Mouse (Mus musculus) mesoderm, embryonic 11.5 days (tissue): Measurements from ENCODE around the gene Hps4.
A peak's percentile ranks its signal among the peaks of the same experiment; 100 is the strongest.
"Not testable (repeated sequence)": the region's sequence is repeated elsewhere in the genome, so short reads cannot be mapped to it uniquely, and the experiment has no call there.

ENCODE experiments used
- DNase-seq: peaks from one replicate; pipeline ENCODE4 v3.0.0-alpha.2; 2012; ENCODE audit warnings: low read depth, low spot score

The Hps4 gene

GRCm38 (mm10) chr5:112342463-112343204 lies at the start of gene Hps4, which contains the start of gene Srrd:
Hps4 (plus strand) TSS chr5:112343083.
Srrd (minus strand) TSS chr5:112343040.
- DNase-seq, result peak; percentile 89

DNA sequence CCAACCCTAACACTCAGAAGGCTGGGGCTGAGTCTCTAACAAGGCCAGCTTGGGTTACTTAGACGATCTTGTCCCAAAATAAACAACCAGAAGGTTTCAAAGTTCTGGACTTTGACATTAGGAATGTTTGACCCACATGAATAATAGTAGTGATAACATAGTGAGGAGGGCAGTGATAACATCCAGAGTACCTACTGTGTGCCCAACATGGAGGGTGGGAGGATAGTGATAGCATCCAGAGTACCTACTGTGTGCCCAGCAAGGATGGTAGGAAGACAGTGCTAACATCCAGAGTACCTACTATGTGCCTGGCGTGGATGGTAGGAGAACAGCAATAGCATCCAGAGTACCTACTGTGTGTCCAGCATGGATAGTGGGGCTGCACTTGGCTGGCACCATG lies 49.1 kb upstream of the Hps4 start:
- no peak for DNase-seq

- DNase-seq, result no peak
These were observed 48.2 kb upstream of the Hps4 start for GRCm38 (mm10) chr5:112294696-112295095.

DNA sequence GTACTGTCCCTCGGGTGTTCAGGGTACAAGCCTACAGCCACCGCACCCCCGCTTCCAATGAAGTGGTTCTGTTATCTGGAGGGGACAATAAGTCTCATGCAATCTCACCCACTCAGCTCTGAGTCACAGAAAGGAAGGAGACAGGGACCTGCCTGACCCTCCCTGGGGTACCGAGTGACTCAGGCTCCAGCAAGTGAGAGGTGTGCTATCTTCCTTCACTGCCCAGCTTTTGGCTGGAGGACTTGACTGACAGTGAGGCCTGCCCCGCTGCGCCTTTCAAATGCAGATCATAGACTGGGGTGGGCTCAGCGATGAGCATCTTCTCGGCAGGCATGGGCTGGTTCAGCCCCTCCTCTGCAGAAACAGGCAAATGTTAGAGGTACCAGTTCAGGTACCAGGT lies 47.7 kb upstream of the Hps4 start:
- DNase-seq, result no peak

DNA sequence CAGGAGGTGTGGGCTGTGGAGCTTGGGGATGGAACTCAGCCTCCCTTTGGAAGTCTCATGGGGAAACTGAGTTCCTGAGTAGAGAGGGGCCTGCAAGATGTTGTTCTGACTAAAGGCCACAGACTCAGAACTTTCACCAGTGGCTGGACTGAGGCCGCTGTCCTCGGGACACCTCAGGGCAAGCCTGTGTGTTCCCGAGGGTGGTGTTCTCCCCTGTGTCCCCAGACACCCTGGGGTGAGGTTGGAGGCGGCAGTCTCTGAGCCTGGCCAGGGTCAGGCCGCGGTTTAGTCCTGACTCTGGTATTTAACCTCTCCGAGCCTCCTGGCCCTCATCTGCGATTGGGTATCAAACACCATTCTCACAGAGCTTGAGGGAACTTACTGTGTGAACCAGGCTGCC lies 47.3 kb upstream of the Hps4 start:
- no peak for DNase-seq

DNA sequence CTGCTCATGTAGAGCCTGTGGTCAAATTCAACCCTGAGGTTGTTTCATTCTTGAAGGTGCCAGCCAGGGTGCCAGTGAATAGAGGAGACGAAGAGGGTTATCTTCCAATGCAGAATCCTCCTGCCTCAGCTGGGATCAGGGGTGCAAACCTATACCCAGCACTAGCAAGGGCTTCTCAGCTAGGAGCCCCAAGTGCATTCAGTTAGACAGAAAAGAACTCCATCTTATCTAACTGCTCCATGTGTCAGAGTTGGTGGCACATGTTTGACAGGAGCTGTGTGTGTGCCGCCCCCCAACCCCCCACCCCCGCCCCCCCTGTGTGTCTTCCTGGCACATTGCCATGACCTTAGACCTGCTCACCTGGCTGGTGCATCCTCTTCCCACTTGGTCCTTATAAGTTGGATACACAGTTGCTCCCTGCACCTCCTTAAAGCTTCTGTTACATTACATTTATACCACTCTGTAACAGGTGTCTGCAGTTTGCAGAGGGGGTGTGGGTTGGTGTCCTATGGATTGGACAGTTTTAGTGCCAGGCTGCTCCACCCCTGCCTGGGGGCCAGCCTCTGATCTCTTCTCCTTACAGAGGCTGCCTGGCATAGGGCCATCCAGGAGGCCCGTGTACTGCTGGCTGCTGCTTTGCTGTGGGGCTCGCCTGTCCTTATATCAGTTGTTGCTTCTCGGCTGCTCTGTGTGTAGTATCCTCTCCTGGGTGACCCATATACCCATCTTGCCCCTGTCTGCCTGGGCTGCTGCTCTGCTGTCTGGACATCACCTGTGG lies 46.3 kb upstream of the Hps4 start:
- no peak for DNase-seq

- no peak for DNase-seq
These were observed 45.6 kb upstream of the Hps4 start for GRCm38 (mm10) chr5:112297257-112297656.

DNA sequence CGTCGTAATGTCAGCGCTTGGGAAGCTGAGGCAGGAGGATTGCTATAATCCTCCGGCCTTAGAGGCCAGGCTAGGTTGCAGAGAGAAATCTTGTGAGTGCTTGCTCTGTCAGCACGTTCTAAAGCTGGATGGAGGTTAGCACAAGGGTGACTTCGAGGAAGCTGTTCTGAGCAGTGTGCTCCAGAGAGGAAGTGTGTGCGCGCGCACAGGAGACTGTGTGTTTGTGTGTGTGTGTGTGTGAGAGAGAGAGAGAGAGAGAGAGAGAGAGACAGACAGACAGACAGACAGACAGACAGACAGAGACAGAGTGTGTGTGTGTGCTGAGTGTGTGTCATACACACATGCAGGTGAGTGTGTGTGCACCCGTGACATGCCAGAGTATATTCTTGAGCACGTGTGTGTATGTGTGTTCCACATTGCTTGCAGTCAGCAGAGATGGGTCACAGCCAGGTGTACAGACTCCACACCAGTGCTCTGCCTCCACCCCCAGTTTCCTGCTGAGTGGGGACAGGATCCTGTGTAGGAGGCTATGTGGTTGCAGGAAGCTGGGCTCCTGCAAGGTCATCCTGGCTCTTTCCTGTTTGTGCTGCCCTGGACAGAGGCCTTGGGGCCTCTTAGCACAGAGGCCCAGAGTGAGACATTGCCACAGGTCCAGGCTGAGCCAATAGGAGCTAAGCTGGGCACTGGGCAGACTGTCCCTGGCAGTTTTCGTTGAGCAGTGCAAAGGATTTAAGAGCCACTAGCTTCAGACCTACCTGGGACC lies 44.5 kb upstream of the Hps4 start:
- peak; percentile 16 for DNase-seq

DNA sequence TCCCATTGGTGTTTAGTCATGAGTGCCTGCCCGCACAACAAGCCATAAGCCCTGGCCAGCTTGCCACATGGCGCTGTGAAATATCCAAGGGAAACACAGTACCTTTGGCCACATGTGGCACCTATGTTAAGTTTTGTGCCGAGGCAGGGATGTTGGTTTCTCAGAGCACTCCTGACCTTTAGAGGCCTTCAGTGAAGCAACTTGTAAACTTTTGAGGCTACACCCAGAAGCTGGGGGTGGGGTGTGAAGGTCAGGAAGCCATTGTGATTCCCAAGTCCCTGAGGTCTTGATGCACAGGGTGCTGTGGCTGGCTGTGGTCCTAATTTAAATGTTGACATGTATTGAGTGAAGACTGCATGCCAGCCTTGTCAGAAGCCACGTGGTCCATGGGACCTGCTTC lies 43.5 kb upstream of the Hps4 start:
- DNase-seq, result no peak

DNA sequence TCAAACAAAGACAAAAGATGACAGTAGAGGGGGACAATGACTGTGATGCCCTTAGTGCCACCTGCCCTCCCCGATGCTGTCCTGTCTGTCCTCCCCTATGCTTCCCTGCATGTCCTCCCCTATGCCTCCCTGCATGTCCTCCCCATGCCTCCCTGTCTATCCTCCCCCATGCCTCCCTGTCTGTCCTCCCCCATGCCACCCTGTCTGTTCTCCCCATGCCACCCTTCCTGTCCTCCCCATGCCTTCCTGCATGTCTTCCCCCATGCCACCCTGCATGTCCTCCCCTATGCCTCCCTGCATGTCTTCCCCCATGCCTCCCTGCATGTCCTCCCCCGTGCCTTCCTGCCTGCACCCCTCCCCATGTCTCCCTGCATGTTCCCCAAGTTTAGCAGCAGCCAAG lies 42.8 kb upstream of the Hps4 start:
- DNase-seq, result no peak

DNA sequence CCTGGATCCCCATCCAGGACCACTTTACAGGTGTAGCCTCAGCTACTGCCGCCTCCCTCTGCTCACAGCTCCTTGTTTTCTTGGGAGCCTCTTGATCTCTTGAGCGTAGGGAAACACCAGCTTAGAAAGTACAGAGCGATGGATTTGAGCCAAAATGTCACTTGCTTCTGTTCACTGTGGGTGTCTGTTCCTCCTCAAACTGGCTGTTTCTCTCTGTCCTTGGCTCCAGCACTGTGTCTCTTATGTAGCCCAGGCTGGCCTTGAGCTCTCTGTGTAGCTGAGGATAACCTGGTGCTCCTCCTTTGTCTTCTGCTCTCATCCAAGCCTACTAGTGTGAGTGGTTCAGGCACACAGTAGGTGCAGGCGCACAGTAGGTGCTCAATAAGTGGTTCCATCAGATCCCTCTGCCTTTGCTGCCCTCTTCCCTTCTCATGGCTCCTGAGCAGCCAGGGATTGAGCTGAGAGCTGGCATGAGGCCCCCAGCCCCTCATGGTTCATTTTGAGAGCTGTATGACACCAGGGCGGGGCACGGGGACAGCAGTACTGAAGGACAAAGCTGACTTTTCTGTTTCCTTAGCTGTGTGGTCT lies 42.1 kb upstream of the Hps4 start:
- DNase-seq, result no peak

DNA sequence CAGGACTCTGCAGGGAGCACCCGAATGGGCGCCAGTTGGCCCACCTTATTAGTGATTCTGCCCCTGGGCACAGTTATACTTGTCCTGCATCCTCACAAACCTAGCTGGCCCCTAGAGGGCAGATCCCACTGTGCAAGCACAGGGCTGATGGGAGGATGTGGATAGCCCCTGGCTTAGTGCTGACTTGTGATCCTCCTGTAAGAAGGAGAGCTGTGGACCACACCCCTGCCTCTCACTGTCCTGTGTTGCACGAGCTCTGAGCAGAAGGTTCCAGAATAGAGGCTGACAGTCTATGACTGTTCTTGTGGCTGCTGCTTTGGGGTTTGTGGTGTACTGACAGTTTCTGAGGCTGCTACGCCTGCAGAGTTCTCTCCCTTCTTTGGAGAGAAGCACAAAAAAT lies 41.2 kb upstream of the Hps4 start:
- DNase-seq, result no peak

DNA sequence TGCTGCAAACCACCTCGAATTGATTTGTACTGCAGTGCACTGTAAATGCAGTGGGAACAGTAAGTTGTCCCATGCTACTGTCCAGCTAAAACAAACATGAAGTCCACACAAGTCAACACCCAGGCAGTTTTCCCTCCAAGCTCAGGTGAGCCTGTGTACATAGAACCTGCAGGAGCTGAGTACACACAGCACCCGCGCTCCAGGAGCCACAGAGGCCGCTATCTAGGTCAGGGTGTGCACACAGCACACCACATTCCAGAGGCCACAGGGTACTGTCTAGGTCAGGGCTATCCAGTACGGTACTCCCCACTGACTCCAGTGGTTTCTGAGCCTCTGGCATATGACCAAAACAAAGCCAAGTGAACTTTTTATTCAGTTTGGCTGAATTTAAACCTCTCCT lies 40.6 kb upstream of the Hps4 start:
- DNase-seq, result no peak

GRCm38 (mm10) chr5:112305842-112306241 lies 37.0 kb upstream of the Hps4 start:
- DNase-seq, result no peak

GRCm38 (mm10) chr5:112313222-112313885 lies 29.5 kb upstream of the Hps4 start:
- DNase-seq, result no peak

- DNase-seq, result no peak
These were observed 26.4 kb upstream of the Hps4 start for GRCm38 (mm10) chr5:112316468-112316867.

- no peak for DNase-seq
These were observed 25.6 kb upstream of the Hps4 start for GRCm38 (mm10) chr5:112317328-112317727.

DNA sequence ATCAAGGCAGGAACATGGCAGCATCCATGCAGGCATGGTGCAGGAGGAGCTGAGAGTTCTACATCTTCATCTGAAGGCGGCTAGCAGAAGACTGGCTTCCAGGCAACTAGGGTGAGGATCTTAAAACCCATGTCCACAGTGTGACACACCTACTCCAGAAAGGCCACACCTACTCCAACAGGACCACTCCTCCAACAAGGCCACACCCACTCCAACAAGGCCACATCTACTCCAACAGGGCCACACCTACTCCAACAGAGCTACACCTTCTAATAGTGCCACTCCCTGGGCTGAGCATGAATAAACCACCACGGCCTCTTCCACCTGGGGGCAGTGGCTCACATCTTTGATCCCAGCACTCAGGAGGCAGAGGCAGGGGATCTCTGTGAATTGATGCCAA lies 23.5 kb upstream of the Hps4 start:
- DNase-seq, result not testable (repeated sequence)

- DNase-seq, result no peak
These were observed 22.5 kb upstream of the Hps4 start for GRCm38 (mm10) chr5:112320379-112320778.

- DNase-seq, result no peak
These were observed 21.9 kb upstream of the Hps4 start for GRCm38 (mm10) chr5:112320936-112321335.

DNA sequence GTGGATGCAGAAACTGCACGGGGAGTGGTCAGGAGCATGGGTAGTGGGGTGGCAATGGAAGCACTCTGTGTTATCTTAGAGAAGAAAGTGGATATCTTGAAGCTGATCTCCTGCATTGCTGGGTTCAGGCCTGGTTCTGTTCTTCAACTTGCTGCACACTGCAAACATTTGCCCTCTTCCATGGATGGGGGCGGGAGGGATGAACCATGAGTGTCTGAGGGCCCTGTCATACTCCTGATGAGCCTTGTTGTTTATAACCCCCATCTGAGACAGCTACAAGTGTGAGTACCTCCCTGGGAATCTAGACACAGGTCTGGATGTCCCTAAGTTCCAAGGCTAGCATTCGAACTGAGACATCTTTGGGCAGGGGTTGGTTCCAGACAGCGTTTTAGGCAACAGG lies 21.5 kb upstream of the Hps4 start:
- no peak for DNase-seq
